Mouse (Mus musculus) E14TG2a.4 (cell line): ENCODE measurements at regions not wholly inside any gene's neighbourhood (a gene's known extent, or its start where the extent isn't known, plus 50 kb on each side); places are given as distances from the start of the nearest gene placed in this dataset.

Experiments
- H3K27me3 ChIP-seq: 2 replicates; pipeline ENCODE4 v1.6.1; 2014; ENCODE audit warnings: low read length, control low read depth; ENCODE audit not compliant: insufficient read depth
- H3K36me3 ChIP-seq: 2 replicates; pipeline ENCODE4 v1.6.1; 2014; ENCODE audit warnings: low read length, control low read depth; ENCODE audit not compliant: insufficient read depth
- H3K4me1 ChIP-seq: replicated peaks from 2 replicates; pipeline ENCODE4 v1.6.1; 2014; ENCODE audit warnings: low read depth, low read length, control low read depth
- H3K4me3 ChIP-seq: replicated peaks from 2 replicates; pipeline ENCODE4 v1.5.1; 2014; ENCODE audit warnings: mild to moderate bottlenecking, low read length
- H3K9me3 ChIP-seq: 2 replicates; pipeline ENCODE4 v1.6.1; 2014; ENCODE audit warnings: low read length, control low read depth
- CTCF ChIP-seq: conservative IDR thresholded peaks from 2 replicates; pipeline ENCODE4 v1.5.1; 2014; ENCODE audit warnings: low read length
- NANOG ChIP-seq: IDR thresholded peaks from 2 replicates; pipeline ENCODE4 v1.6.1; 2014; ENCODE audit warnings: borderline replicate concordance, low read length, mixed read lengths
- POU5F1 ChIP-seq: IDR thresholded peaks from 2 replicates; pipeline ENCODE4 v1.6.1; 2014; ENCODE audit warnings: low read length, borderline replicate concordance

DNA sequence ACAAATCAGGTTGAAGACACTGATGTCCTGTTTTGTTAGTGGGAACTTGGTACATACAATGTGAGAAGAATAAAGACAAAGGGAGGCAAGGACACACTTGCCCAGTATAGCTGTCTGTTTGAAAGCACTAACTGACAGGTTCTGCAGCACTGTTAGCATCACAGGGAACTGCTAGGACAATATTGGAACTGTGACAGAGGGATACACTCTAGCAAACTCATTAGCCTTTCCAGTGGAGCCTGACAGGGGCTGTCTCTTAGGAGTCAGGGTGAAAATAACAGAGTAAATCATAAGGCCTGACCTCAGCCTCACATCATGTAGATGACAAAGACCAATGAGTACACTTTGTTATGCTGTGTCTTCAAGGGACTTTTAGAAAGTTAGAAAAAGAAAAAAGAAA lies 82.8 kb upstream of the Ufl1 start:
- H3K36me3 ChIP-seq, result no peaks in the 10 kb centered on the region
- no peaks in the 10 kb centered on the region for H3K9me3 ChIP-seq
- no peak overlapping the region for H3K4me3 ChIP-seq
- TF ChIP-seq POU5F1 (no peak), NANOG (no peak), CTCF (no peak)
- H3K27me3 ChIP-seq, result no peaks in the 10 kb centered on the region; the same call in 1 of the 2 replicates
- no peaks in the 10 kb centered on the region for H3K4me1 ChIP-seq

DNA sequence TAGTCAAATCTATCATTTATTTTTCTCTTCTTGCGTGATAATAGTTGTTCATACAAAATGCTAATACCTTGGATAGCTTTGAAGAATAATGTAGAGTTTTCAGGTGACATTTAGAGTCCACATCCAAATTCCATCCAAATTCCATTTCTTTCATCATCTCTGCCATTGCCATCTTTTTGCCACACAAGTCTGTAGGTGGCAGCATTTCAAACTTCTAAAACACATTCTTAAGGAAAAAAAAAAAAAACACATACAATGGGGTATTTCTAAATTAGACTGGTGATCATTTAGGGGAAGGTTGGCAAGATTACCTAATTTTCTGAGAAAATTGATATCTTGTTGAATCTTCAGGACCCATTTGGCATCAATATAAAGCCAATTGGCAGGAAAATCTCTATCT lies 56.0 kb upstream of the Ufl1 start:
- no peaks in the 10 kb centered on the region for H3K36me3 ChIP-seq
- no peak overlapping the region for H3K4me3 ChIP-seq
- H3K4me1 ChIP-seq, result no peaks in the 10 kb centered on the region
- H3K9me3 ChIP-seq, result no peaks in the 10 kb centered on the region
- TF ChIP-seq CTCF (no peak), POU5F1 (no peak), NANOG (no peak)
- H3K27me3 ChIP-seq, result no peaks in the 10 kb centered on the region
